Mouse (Mus musculus): ENCODE data around the gene Thtpa. TPM values are rescaled to one million over a fixed set of nuclear protein-coding genes. Genes with fewer than 3 reads are reported as not detected.

Thtpa gene
- 14.7 and 14.9 TPM in 2 replicates for polyA plus RNA-seq (2021; fragmentation: Nextera tagmentation)
- long read RNA-seq, experiment 1, transcript Thtpa-201 (2 exons, 2,830 nt): major isoform, 35 of 36 reads
- long read RNA-seq, experiment 1, partial matches to known transcripts: 0 of 36 reads
- long read RNA-seq, experiment 1, other reads (novel, unspliced or antisense): 1 of 36 reads
- long read RNA-seq, experiment 2, transcript Thtpa-201 (2 exons, 2,830 nt): major isoform, 161 of 162 reads
- long read RNA-seq, experiment 2, partial matches to known transcripts: 0 of 162 reads
- long read RNA-seq, experiment 2, other reads (novel, unspliced or antisense): 1 of 162 reads

DNA sequence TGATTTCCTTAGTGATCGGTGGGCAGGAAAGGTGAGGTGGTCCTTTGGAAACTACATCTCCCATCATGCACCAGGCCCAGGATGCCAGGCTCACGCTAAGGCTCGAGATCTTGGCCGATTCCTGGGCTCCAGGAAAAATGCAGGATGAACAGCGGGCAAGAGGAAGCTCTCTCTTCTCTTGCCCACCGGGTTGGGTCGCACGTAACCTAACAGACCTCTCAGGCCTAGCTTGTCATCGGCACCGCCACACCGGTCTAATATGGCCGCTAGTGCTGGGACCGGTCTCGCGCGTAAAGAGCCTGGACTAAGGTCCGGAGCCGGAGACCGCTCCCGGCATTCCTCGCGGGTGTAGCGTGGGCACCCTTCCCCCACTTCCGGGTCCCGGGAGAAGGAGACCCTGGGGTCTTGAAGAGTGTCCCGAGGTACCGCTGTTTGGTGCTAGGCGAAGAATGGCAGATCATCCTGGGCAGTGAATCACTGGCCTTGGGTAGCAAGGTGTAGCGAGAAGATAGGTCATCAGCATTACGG, at the start of gene Thtpa:
Thtpa (plus strand) TSS at position 81 of the 528 bp plus-strand sequence.

DNA sequence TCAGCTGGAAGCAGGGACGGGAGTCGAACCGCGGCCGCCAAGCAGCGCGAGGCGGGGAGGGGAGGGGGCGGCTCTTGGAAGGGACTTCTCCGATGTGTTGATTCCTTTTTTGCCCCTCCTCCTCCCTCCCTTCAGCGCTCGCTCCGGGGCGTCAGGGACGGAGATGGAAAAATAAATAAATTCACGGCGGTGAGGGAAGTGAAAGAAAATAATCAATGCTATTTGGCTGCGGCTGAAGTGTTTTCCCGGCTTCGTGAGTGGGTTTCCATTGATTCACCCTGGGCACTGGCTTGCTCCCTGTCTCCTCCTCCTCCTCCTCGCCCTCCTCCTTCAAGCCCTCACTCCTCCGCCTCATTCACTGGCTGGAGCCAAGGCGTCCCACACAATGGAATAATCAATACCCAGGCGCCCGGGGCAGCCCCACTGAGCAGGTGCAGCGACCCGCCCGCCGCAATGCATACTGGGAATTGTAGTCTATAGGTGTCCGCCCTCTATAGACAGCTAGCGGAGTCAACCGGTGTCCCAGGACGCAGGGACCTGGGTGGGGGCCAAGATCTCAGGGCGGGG, 2.5 kb upstream of the Thtpa start, which contains the start of gene Zfhx2:
Zfhx2 (minus strand) TSS at position 314 of the 567 bp plus-strand sequence.

DNA sequence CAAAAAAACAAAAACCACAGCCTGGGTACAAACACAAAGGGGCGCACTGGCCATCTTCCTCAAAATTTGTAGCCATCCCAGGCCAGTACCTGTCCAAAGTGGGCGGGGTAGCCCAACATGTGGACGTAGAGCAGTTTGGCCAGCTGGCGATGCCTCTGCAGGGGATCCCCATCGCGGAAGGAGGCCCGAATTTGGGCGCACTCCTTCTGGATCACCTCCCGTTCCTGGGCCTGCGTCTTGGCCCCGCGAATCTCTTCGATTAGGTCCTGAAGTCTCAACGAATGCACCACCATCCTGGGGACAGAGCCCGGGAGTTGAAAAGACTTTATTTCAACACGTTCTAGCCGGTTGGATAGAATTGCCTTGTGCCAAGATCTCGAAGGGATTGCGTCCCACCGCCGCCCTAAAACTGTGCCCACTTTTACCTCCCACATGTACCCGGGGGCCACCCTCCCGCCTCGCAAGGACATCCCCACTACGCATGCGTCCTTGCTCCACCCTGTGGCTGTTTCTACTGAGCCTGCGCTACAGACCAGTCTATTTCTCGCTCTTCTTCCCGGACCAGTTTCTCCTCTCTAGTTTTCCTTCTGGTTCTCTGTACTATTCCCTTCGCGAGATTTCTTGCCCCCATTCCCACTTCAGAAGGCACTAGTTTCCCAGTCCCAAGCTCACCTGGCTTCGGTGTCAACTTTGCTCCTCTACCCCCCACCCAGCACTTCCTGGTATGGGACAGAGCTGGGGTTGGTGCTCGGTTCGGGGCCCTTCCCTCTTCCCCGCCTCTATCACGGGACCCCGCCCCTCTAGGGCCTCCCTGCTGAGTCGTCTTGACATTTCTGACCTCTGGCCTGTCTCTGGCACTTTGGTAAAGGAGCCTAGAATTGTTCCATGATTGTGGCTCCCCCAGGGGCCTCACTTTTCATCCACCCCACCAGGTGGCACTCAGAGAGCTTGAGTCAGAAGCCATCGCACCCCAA, 11.5 kb downstream of the Thtpa start, which contains the start of gene Ap1g2:
Ap1g2 (minus strand) TSS at position 758 of the 974 bp plus-strand sequence.

DNA sequence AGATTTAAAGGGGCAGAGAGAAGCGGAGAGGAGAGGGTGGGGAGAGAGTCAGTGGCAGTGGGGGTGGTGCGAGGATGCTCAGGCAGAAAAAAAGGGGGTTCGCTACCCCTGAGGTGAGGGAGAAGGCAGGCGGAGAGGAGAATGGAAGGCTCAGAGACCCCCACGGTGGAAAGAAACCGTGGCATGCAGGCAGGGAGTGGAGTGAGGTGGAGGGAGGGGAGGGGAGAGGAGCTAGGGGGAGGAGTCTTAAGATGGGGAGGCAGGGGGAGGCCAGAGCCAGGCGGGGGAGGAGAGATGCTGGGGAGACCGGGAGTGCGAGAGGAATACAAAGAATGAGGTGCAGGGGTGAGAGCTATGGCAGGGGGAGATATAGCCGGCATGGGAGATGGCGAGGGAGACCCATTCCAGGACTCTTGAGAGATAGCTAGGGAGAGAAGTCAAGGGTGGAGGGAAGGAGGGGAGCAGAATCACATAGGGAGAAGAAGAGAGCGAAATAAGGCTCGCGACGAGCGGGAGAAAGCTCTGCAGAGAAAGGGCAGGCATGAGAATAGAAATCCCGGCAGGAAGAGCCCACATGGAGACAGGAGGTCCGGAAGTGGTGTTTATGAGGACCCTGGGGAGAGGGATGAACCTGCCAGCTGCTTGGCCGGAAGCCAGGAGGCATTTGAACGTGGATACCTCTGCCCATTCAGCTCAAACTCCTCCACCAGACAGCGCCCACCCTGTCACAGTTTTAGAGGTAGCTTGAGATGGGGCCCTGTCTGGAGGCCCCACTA, 22.0 kb downstream of the Thtpa start, which contains the start of gene Jph4:
Jph4 (minus strand) TSS at position 511 of the 776 bp plus-strand sequence.

Other genes with a start within 250 kb of the Thtpa start
- 7.2 and 7.3 TPM in 2 replicates for gene Homez, start 223.8 kb upstream of the Thtpa start, polyA plus RNA-seq (2021; fragmentation: Nextera tagmentation)
- gene Ppp1r3e, start 217.2 kb upstream of the Thtpa start, polyA plus RNA-seq (2021; fragmentation: Nextera tagmentation): 5.0 and 6.8 TPM in 2 replicates
- 5.8 TPM in 2 replicates for gene Bcl2l2, start 211.4 kb upstream of the Thtpa start, polyA plus RNA-seq (2021; fragmentation: Nextera tagmentation)
- gene Gm20521, start 211.3 kb upstream of the Thtpa start, polyA plus RNA-seq (2021; fragmentation: Nextera tagmentation): not detected in 2 replicates
- gene Pabpn1, start 202.3 kb upstream of the Thtpa start, polyA plus RNA-seq (2021; fragmentation: Nextera tagmentation): 15.8 and 16.7 TPM in 2 replicates
- 142 and 162 TPM in 2 replicates for gene Slc22a17, start 181.7 kb upstream of the Thtpa start, polyA plus RNA-seq (2021; fragmentation: Nextera tagmentation)
- gene Efs, start 168.7 kb upstream of the Thtpa start, polyA plus RNA-seq (2021; fragmentation: Nextera tagmentation): 2.9 and 3.2 TPM in 2 replicates
- 0.35 and 0.73 TPM in 2 replicates for gene Il25, start 162.1 kb upstream of the Thtpa start, polyA plus RNA-seq (2021; fragmentation: Nextera tagmentation)
- 137 and 147 TPM in 2 replicates for gene Cmtm5, start 158.5 kb upstream of the Thtpa start, polyA plus RNA-seq (2021; fragmentation: Nextera tagmentation)
- 1.9 and 4.0 TPM in 2 replicates for gene Myh6, start 127.9 kb upstream of the Thtpa start, polyA plus RNA-seq (2021; fragmentation: Nextera tagmentation)
- gene Gm17428, start 117.9 kb upstream of the Thtpa start, polyA plus RNA-seq (2021; fragmentation: Nextera tagmentation): not detected in 2 replicates
- 26.7 and 28.7 TPM in 2 replicates for gene Myh7, start 100.2 kb upstream of the Thtpa start, polyA plus RNA-seq (2021; fragmentation: Nextera tagmentation)
- 68.5 and 69.0 TPM in 2 replicates for gene Ngdn, start 79.3 kb upstream of the Thtpa start, polyA plus RNA-seq (2021; fragmentation: Nextera tagmentation)
- 4.2 and 4.6 TPM in 2 replicates for gene Zfhx2, start 2.5 kb upstream of the Thtpa start, polyA plus RNA-seq (2021; fragmentation: Nextera tagmentation)
- 0.68 and 0.72 TPM in 2 replicates for gene Ap1g2, start 11.8 kb downstream of the Thtpa start, polyA plus RNA-seq (2021; fragmentation: Nextera tagmentation)
- gene Jph4, start 22.2 kb downstream of the Thtpa start, polyA plus RNA-seq (2021; fragmentation: Nextera tagmentation): 35.2 and 35.4 TPM in 2 replicates
- not detected in 2 replicates for gene Dhrs2, start 127.2 kb downstream of the Thtpa start, polyA plus RNA-seq (2021; fragmentation: Nextera tagmentation)

Data from layer of hippocampus, adult 6 months (tissue).